Mouse (Mus musculus) adrenal gland, postnatal 14 days (tissue): ENCODE results near the gene Mesp2. TPM values are rescaled to one million over a fixed set of nuclear protein-coding genes. Genes with fewer than 3 reads are reported as not detected.
"Not testable (repeated sequence)": the region's sequence is repeated elsewhere in the genome, so short reads cannot be mapped to it uniquely, and the experiment has no call there.

Source experiments
- DNase-seq: peaks from one replicate; pipeline ENCODE4 v3.0.0; 2021; ENCODE audit warnings: mixed read lengths
- long read RNA-seq, 2 experiments: library from polyadenylated mRNA; stranded (forward); transcript quantifications; one replicate each; pipeline ENCODE4 v2.0.0; 2021
- total RNA-seq: library from RNA; stranded (reverse); gene quantifications from 2 replicates; pipeline ENCODE4 v1.2.3, GENCODE M21; 2021

Mesp2 gene
- 0.56 and 0.67 TPM in 2 replicates for total RNA-seq
- long read RNA-seq, experiment 1: 0 reads
- long read RNA-seq, experiment 2: 0 reads

GRCm38 (mm10) chr7:79810611-79811506 lies at the start of gene Mesp2:
TSS of gene Mesp2 (plus strand) at chr7:79810727.
- DNase-seq: peak; percentile 87

- DNase-seq: no peak
These were observed 49.2 kb upstream of the Mesp2 start for GRCm38 (mm10) chr7:79761124-79761876.

GRCm38 (mm10) chr7:79762106-79762505 lies 48.4 kb upstream of the Mesp2 start:
- no peak for DNase-seq

GRCm38 (mm10) chr7:79765991-79766390 lies 44.5 kb upstream of the Mesp2 start:
- no peak for DNase-seq

- DNase-seq: no peak
These were observed 40.9 kb upstream of the Mesp2 start for GRCm38 (mm10) chr7:79769664-79770063.

- DNase-seq: peak; percentile 61
These were observed 38.7 kb upstream of the Mesp2 start for GRCm38 (mm10) chr7:79771561-79772512.

- peak; percentile 89 for DNase-seq
These were observed 29.6 kb upstream of the Mesp2 start for GRCm38 (mm10) chr7:79780647-79781626.

- DNase-seq: peak; percentile 69
These were observed 28.6 kb upstream of the Mesp2 start for GRCm38 (mm10) chr7:79781826-79782515.

GRCm38 (mm10) chr7:79782516-79782855 lies 28.0 kb upstream of the Mesp2 start:
- DNase-seq: no peak

GRCm38 (mm10) chr7:79786295-79786694 lies 24.2 kb upstream of the Mesp2 start:
- DNase-seq: peak; percentile 82

GRCm38 (mm10) chr7:79789812-79790211 lies 20.7 kb upstream of the Mesp2 start:
- DNase-seq: not testable (repeated sequence)

GRCm38 (mm10) chr7:79792635-79793421 lies 17.7 kb upstream of the Mesp2 start:
- DNase-seq: peak; percentile 75

- DNase-seq: no peak
These were observed 16.8 kb upstream of the Mesp2 start, which contains the start of gene Mesp1 for GRCm38 (mm10) chr7:79793688-79794087. TSS of gene Mesp1 (minus strand) at chr7:79793788.

- DNase-seq: no peak
These were observed 11.9 kb upstream of the Mesp2 start for GRCm38 (mm10) chr7:79798606-79799005.

- peak; percentile 86 for DNase-seq
These were observed 11.5 kb upstream of the Mesp2 start for GRCm38 (mm10) chr7:79799048-79799447.

GRCm38 (mm10) chr7:79799506-79799905 lies 11.0 kb upstream of the Mesp2 start:
- DNase-seq: no peak

GRCm38 (mm10) chr7:79800336-79800735 lies 10.2 kb upstream of the Mesp2 start:
- no peak for DNase-seq

GRCm38 (mm10) chr7:79801391-79801790 lies 9.1 kb upstream of the Mesp2 start:
- no peak for DNase-seq

- no peak for DNase-seq
These were observed 8.5 kb upstream of the Mesp2 start for GRCm38 (mm10) chr7:79802037-79802436.
